Mouse (Mus musculus): ENCODE data around the gene Micu2.
"Not testable (repeated sequence)": the region's sequence is repeated elsewhere in the genome, so short reads cannot be mapped to it uniquely, and the experiment has no call there.

Micu2 gene

GRCm38 (mm10) chr14:57901998-57902397, 97.1 kb downstream of the Micu2 start:
- in situ Hi-C loops (cut with MboI; ENCODE audit: unreplicated experiment in 2 of 2), result no loop called here

- in situ Hi-C loops (cut with MboI; ENCODE audit: unreplicated experiment in 2 of 2), result no loop called here
These were observed 102.2 kb downstream of the Micu2 start for GRCm38 (mm10) chr14:57896882-57897281.

- in situ Hi-C loops (cut with MboI; ENCODE audit: unreplicated experiment in 2 of 2), result not testable (repeated sequence)
These were observed 102.8 kb downstream of the Micu2 start for GRCm38 (mm10) chr14:57896088-57896871.

- in situ Hi-C loops (cut with MboI; ENCODE audit: unreplicated experiment in 2 of 2), result no loop called here
These were observed 104.7 kb downstream of the Micu2 start for GRCm38 (mm10) chr14:57894346-57894745.

- in situ Hi-C loops (cut with MboI; ENCODE audit: unreplicated experiment in 2 of 2), result no loop called here
These were observed 106.1 kb downstream of the Micu2 start for GRCm38 (mm10) chr14:57892961-57893360.

GRCm38 (mm10) chr14:57890011-57890842, 108.8 kb downstream of the Micu2 start, which contains the start of gene Zdhhc20:
Zdhhc20 (minus strand) TSS chr14:57890276.
- in situ Hi-C loops (cut with MboI; ENCODE audit: unreplicated experiment in 2 of 2), result no loop called here

- in situ Hi-C loops (cut with MboI; ENCODE audit: unreplicated experiment in 2 of 2), result no loop called here
These were observed 109.5 kb downstream of the Micu2 start for GRCm38 (mm10) chr14:57889541-57890010.

- in situ Hi-C loops (cut with MboI; ENCODE audit: unreplicated experiment in 2 of 2), result no loop called here
These were observed 111.9 kb downstream of the Micu2 start for GRCm38 (mm10) chr14:57887171-57887570.

- in situ Hi-C loops (cut with MboI; ENCODE audit: unreplicated experiment in 2 of 2), result no loop called here
These were observed 113.0 kb downstream of the Micu2 start for GRCm38 (mm10) chr14:57886032-57886431.

GRCm38 (mm10) chr14:57883341-57883740, 115.7 kb downstream of the Micu2 start:
- in situ Hi-C loops (cut with MboI; ENCODE audit: unreplicated experiment in 2 of 2), result no loop called here

GRCm38 (mm10) chr14:57882720-57883119, 116.3 kb downstream of the Micu2 start:
- in situ Hi-C loops (cut with MboI; ENCODE audit: unreplicated experiment in 2 of 2), result no loop called here

- in situ Hi-C loops (cut with MboI; ENCODE audit: unreplicated experiment in 2 of 2), result no loop called here
These were observed 117.3 kb downstream of the Micu2 start for GRCm38 (mm10) chr14:57881793-57882192.

- in situ Hi-C loops (cut with MboI; ENCODE audit: unreplicated experiment in 2 of 2), result no loop called here
These were observed 118.0 kb downstream of the Micu2 start for GRCm38 (mm10) chr14:57881074-57881473.

GRCm38 (mm10) chr14:57877921-57878320, 121.1 kb downstream of the Micu2 start:
- in situ Hi-C loops (cut with MboI; ENCODE audit: unreplicated experiment in 2 of 2), result no loop called here

- in situ Hi-C loops (cut with MboI; ENCODE audit: unreplicated experiment in 2 of 2), result loop anchor here in 1 of 2 experiments (25.0 kb wide), 1 partner anchor 979 kb away; the partner anchor contains the start of gene Zmym2
These were observed 132.3 kb downstream of the Micu2 start for GRCm38 (mm10) chr14:57866676-57867276.
